7 mouse cellular contexts compared by ENCODE assay signal in genomic region chr2:154651363-154651762, GRCm38 (mm10). TPM values are rescaled to one million over a fixed set of nuclear protein-coding genes. Genes with fewer than 3 reads are reported as not detected.
DNase-seq lines count a peak whose midpoint lies in the region; ATAC-seq and TF ChIP-seq lines count a peak whose summit lies in the region.

Gene Chmp4b, plus strand, starts transcription at chr2:154651705.

- 40% methylated on average over 8 of the region's 8 CpGs for WGBS in embryonic facial prominence, embryonic 10.5 days
- WGBS in heart, embryonic 10.5 days: 46% methylated on average over 8 of the region's 8 CpGs
- WGBS in kidney, embryonic 14.5 days: 45% methylated on average over 8 of the region's 8 CpGs
- 75% methylated on average over 8 of the region's 8 CpGs for WGBS in olfactory bulb, adult 2 months

- TF ChIP-seq CTCF in olfactory bulb, adult 2 months (IDR thresholded peaks at IDR 0.05; ENCODE audit: insufficient read depth, low read depth, low read length): no peak

- H3K4me1 ChIP-seq in embryonic facial prominence, embryonic 10.5 days: peaks cover 13% of the 10 kb centered on the region
- H3K4me1 ChIP-seq in heart, embryonic 10.5 days: 0 out of 2 replicates have a peak, but pooled peaks cover 5% of the 10 kb centered on the region
- no peaks in the 10 kb centered on the region for H3K4me1 ChIP-seq in kidney, embryonic 14.5 days (ENCODE audit: control insufficient read depth, insufficient read depth, low read length)
- H3K4me1 ChIP-seq in olfactory bulb, adult 2 months (ENCODE audit: control insufficient read depth, insufficient read depth, low read length): no peaks in the 10 kb centered on the region

- H3K4me2 ChIP-seq in kidney, embryonic 14.5 days (replicated peaks; ENCODE audit: low read depth, low read length): 0 out of 2 replicates have a peak within 1 kb of the TSS, but pooled peaks have one; percentile 5

- peaks cover under 1% of the 10 kb centered on the region; the same call in 1 of the 2 replicates for H3K36me3 ChIP-seq in embryonic facial prominence, embryonic 10.5 days (replicated peaks)
- H3K36me3 ChIP-seq in heart, embryonic 10.5 days: no peaks in the 10 kb centered on the region
- no peaks in the 10 kb centered on the region for H3K36me3 ChIP-seq in kidney, embryonic 14.5 days (ENCODE audit: control insufficient read depth, insufficient read depth, low read length)

- DNase-seq in adrenal gland, postnatal 25 days: no peak
- DNase-seq in embryonic facial prominence, embryonic 10.5 days (ENCODE audit: low spot score): peak; percentile 72
- no peak for DNase-seq in heart, embryonic 10.5 days (ENCODE audit: low spot score)
- peak; percentile 67 to 85 for DNase-seq in lung, adult 18-20 months
- no peak for DNase-seq in cerebellum, postnatal 25 days

- H3K27ac ChIP-seq in embryonic facial prominence, embryonic 10.5 days (replicated peaks): peak within 1 kb of the TSS; percentile 61
- no peak within 1 kb of the TSS for H3K27ac ChIP-seq in heart, embryonic 10.5 days
- peak within 1 kb of the TSS; percentile 69; the same call in 1 of the 2 replicates for H3K27ac ChIP-seq in kidney, embryonic 14.5 days (ENCODE audit: low read depth, low read length)
- no peak within 1 kb of the TSS for H3K27ac ChIP-seq in olfactory bulb, adult 2 months (ENCODE audit: insufficient read depth, low read depth, low read length)

- no peak for TF ChIP-seq POLR2A in olfactory bulb, adult 2 months (IDR thresholded peaks at IDR 0.05; ENCODE audit: insufficient read depth, low read depth, low read length)

- no peak within 1 kb of the TSS for H3K9ac ChIP-seq in kidney, embryonic 14.5 days (ENCODE audit: low read depth, low read length)

- no peaks in the 10 kb centered on the region for H3K27me3 ChIP-seq in embryonic facial prominence, embryonic 10.5 days (replicated peaks; ENCODE audit: low read depth, poor library complexity, severe bottlenecking)
- no peaks in the 10 kb centered on the region for H3K27me3 ChIP-seq in heart, embryonic 10.5 days (ENCODE audit: insufficient read depth, poor library complexity, severe bottlenecking)
- no peaks in the 10 kb centered on the region for H3K27me3 ChIP-seq in kidney, embryonic 14.5 days (ENCODE audit: control insufficient read depth, insufficient read depth, low read length)

- H3K4me3 ChIP-seq in embryonic facial prominence, embryonic 10.5 days: no peak within 1 kb of the TSS
- H3K4me3 ChIP-seq in heart, embryonic 10.5 days: no peak within 1 kb of the TSS
- H3K4me3 ChIP-seq in kidney, embryonic 14.5 days (ENCODE audit: low read length): no peak within 1 kb of the TSS
- H3K4me3 ChIP-seq in olfactory bulb, adult 2 months (ENCODE audit: insufficient read depth, low read depth, low read length): no peak within 1 kb of the TSS

- H3K9me3 ChIP-seq in embryonic facial prominence, embryonic 10.5 days: no peaks in the 10 kb centered on the region
- H3K9me3 ChIP-seq in heart, embryonic 10.5 days: no peaks in the 10 kb centered on the region
- H3K9me3 ChIP-seq in kidney, embryonic 14.5 days (ENCODE audit: control insufficient read depth, low read length): no peaks in the 10 kb centered on the region

- 0 out of 2 replicates have a peak, but pooled peaks have one; percentile 20 for ATAC-seq in kidney, embryonic 14.5 days (ENCODE audit: low FRiP score, low TSS enrichment)

RNA-seq across cellular contexts. Expression of gene Chmp4b, which starts in this region (rescaled TPM):
- total RNA-seq in adrenal gland, postnatal 25 days (2021): 221 and 247 TPM in 2 replicates
- 12.8 and 14.7 TPM in 2 replicates for polyA plus RNA-seq in embryonic facial prominence, embryonic 10.5 days (2016; fragmentation: Nextera tagmentation; extraction: Ambion mirVana)
- polyA plus RNA-seq in heart, embryonic 10.5 days (2016; fragmentation: Nextera tagmentation; extraction: Ambion mirVana): 13.5 and 17.4 TPM in 2 replicates
- 13.9 and 19.5 TPM in 2 replicates for polyA plus RNA-seq in kidney, embryonic 14.5 days (2014; fragmentation: Nextera tagmentation; extraction: Ambion mirVana)
- polyA plus RNA-seq in olfactory bulb, adult 2 months (2012; ENCODE audit: insufficient read depth, insufficient read length, low replicate concordance, missing spikeins): 288 TPM in 1 of 2 replicates, not detected in the other

Comparison
In these comparisons a context has a peak if more than half of its experiments do, and no peak if none do; other contexts are left out.
1. DNase-seq: peak in embryonic facial prominence, embryonic 10.5 days (single experiment) and lung, adult 18-20 months (2 of 2); none in adrenal gland, postnatal 25 days (single experiment), heart, embryonic 10.5 days (single experiment) and cerebellum, postnatal 25 days (0 of 2).
2. H3K27ac ChIP-seq: peak in embryonic facial prominence, embryonic 10.5 days (single experiment) and kidney, embryonic 14.5 days (single experiment); none in heart, embryonic 10.5 days (single experiment) and olfactory bulb, adult 2 months (single experiment).